Mouse (Mus musculus) bone marrow macrophage, adult 2 months (primary cell): Measurements from ENCODE around the gene Ckmt1. TPM values are rescaled to one million over a fixed set of nuclear protein-coding genes. Genes with fewer than 3 reads are reported as not detected.

Experiments
- H3K27ac ChIP-seq: 2 replicates; pipeline ENCODE4 v1.5.1; 2012; ENCODE audit warnings: low read depth, low read length; ENCODE audit not compliant: insufficient read depth
- H3K4me1 ChIP-seq: 2 replicates; pipeline ENCODE4 v1.6.1; 2012; ENCODE audit warnings: low read length; ENCODE audit not compliant: control insufficient read depth, insufficient read depth
- H3K4me3 ChIP-seq: 2 replicates; pipeline ENCODE4 v1.5.1; 2012; ENCODE audit warnings: mild to moderate bottlenecking, low read length, moderate library complexity; ENCODE audit not compliant: insufficient read depth
- CTCF ChIP-seq: IDR thresholded peaks from 2 replicates; pipeline ENCODE4 v1.5.1; 2012; ENCODE audit warnings: low read depth, mild to moderate bottlenecking, low read length, moderate library complexity
- POLR2A ChIP-seq: IDR thresholded peaks from 2 replicates; pipeline ENCODE4 v1.6.1; 2012; ENCODE audit warnings: mild to moderate bottlenecking, low read depth, low read length, borderline replicate concordance
- polyA plus RNA-seq: library from polyadenylated mRNA; stranded (reverse); fragments of >200 nt; gene quantifications from 2 replicates; pipeline ENCODE4 v1.2.4, GENCODE M21; 2012; ENCODE audit not compliant: missing spikeins, insufficient read depth, insufficient read length

Gene Ckmt1
- polyA plus RNA-seq, 1 experiment: not detected

DNA sequence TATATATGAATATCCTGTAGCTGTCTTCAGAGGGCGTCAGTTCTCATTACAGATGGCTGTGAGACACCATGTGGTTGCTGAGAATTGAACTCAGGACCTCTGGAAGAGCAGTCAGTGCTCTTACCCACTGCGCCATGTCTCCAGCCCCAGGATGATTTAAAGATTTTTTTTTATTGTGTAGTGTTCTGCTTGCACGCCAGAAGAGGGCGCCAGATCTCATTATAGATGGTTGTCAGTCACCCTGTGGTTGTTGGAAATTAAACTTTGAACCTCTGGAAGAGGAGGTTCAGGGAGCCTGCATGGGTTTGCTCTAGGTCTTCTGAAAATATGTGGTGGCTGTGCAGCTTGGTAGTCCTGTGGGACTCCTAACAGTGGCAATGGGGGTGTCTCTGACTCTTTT lies 50.6 kb downstream of the Ckmt1 start:
- TF ChIP-seq POLR2A (no peak), CTCF (peak; percentile 36; the same call in 1 of the 2 replicates)
- H3K4me3 ChIP-seq: no peak overlapping the region
- peaks cover 6% of the 10 kb centered on the region for H3K4me1 ChIP-seq
- H3K27ac ChIP-seq: no peak overlapping the region

DNA sequence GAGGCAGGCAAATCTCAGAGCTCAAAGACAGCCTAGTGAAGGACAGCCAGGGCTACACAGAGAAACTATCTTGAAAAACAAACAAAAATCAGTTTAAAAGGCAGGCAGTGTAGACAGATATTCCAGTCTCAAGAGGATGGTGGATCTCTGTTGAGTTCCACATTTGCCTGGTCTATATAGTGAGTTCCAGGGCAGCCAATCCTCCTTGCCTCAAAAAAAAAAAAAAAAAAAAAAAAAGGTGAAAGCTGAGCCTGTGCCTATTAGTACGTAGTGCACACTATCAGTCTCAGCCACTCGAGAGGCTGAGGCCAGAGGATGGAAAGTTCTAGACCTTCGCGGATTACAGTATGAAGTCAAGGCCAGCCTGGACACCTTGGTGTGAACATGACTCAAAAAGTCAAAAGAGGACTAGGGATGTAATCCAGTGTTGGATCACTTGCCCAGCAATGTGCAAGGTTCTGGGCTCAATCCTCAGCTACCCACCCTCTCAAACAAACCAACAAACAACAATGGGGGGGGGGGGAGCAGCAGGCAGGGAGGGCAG lies 55.4 kb downstream of the Ckmt1 start:
- TF ChIP-seq POLR2A (no peak), CTCF (no peak)
- Histone ChIP-seq H3K27ac (peak overlapping the region; percentile 87), H3K4me1 (peaks cover 17% of the 10 kb centered on the region), H3K4me3 (peak overlapping the region; percentile 87)

Other genes with a start within 250 kb of the Ckmt1 start
- gene Tgm7, start 247.9 kb upstream of the Ckmt1 start, polyA plus RNA-seq: not detected in 2 replicates
- 6.0 and 7.6 TPM in 2 replicates for gene Adal, start 217.3 kb upstream of the Ckmt1 start, polyA plus RNA-seq
- gene Lcmt2, start 217.1 kb upstream of the Ckmt1 start, polyA plus RNA-seq: 5.9 and 6.2 TPM in 2 replicates
- 61.9 and 68.4 TPM in 2 replicates for gene Tubgcp4, start 187.1 kb upstream of the Ckmt1 start, polyA plus RNA-seq
- gene Zscan29, start 186.6 kb upstream of the Ckmt1 start, polyA plus RNA-seq: 27.5 and 28.5 TPM in 2 replicates
- gene Trp53bp1, start 86.3 kb upstream of the Ckmt1 start, polyA plus RNA-seq: 22.2 and 22.6 TPM in 2 replicates
- 0.33 and 0.66 TPM in 2 replicates for gene Map1a, start 68.1 kb upstream of the Ckmt1 start, polyA plus RNA-seq
- 13.8 and 15.0 TPM in 2 replicates for gene Ppip5k1, start 2.3 kb upstream of the Ckmt1 start, polyA plus RNA-seq
- gene Strc, start 29.5 kb downstream of the Ckmt1 start, polyA plus RNA-seq: not detected in 2 replicates
- 360 and 362 TPM in 2 replicates for gene Pdia3, start 56.1 kb downstream of the Ckmt1 start, polyA plus RNA-seq
- gene Catsper2, start 56.1 kb downstream of the Ckmt1 start, polyA plus RNA-seq: 0.80 and 1.5 TPM in 2 replicates
- gene Ell3, start 86.6 kb downstream of the Ckmt1 start, polyA plus RNA-seq: 0.92 TPM in 1 of 2 replicates, not detected in the other
- gene Serf2, start 91.5 kb downstream of the Ckmt1 start, polyA plus RNA-seq: 547 and 575 TPM in 2 replicates
- gene Hypk, start 95.6 kb downstream of the Ckmt1 start, polyA plus RNA-seq: 44.7 and 69.0 TPM in 2 replicates
- gene Serinc4, start 99.1 kb downstream of the Ckmt1 start, polyA plus RNA-seq: not detected in 2 replicates
- 44.4 and 47.3 TPM in 2 replicates for gene Mfap1b, start 116.4 kb downstream of the Ckmt1 start, polyA plus RNA-seq
- 24.8 and 25.4 TPM in 2 replicates for gene Mfap1a, start 149.0 kb downstream of the Ckmt1 start, polyA plus RNA-seq
- 10.9 and 11.3 TPM in 2 replicates for gene Wdr76, start 149.0 kb downstream of the Ckmt1 start, polyA plus RNA-seq